Mouse (Mus musculus): Measurements from ENCODE around the gene Zfyve16. TPM values are rescaled to one million over a fixed set of nuclear protein-coding genes. Genes with fewer than 3 reads are reported as not detected.

Gene Zfyve16
- polyA plus RNA-seq, 1 experiment from 2014 or later, result 14.0 TPM

DNA sequence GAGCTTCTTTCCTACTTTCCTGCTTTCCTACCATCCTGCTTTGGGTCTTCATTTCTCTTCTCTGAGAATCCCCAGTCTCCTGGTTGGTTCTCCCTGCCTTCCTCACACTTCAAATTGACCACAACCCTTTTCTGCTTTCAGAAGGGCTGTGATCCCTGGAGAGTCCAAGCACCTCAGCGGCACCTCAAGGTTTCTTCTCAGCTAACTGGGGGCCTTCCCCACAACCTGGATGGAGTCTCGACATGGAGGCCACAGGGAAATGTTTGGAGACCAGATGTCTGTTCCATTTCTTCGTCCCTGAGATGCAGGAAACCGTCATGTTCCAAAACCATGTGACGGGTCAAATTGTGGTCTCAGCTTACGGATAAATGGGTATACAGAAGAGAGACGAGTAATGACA lies 83.8 kb downstream of the Zfyve16 start:
- H3K36me3 ChIP-seq, result no peaks in the 10 kb centered on the region
- no peaks in the 10 kb centered on the region for H3K4me1 ChIP-seq
- H3K4me3 ChIP-seq, result no peak overlapping the region
- no peaks in the 10 kb centered on the region for H3K9me3 ChIP-seq
- H3K9ac ChIP-seq (replicated peaks), result no peak overlapping the region
- no peak overlapping the region for H3K27ac ChIP-seq (replicated peaks)
- WGBS, result 90% methylated on average over 7 of the region's 7 CpGs
- no peak overlapping the region for H3K4me2 ChIP-seq (replicated peaks)
- H3K27me3 ChIP-seq, result no peaks in the 10 kb centered on the region
- no peak for ATAC-seq (ENCODE audit: low FRiP score, low read depth)

DNA sequence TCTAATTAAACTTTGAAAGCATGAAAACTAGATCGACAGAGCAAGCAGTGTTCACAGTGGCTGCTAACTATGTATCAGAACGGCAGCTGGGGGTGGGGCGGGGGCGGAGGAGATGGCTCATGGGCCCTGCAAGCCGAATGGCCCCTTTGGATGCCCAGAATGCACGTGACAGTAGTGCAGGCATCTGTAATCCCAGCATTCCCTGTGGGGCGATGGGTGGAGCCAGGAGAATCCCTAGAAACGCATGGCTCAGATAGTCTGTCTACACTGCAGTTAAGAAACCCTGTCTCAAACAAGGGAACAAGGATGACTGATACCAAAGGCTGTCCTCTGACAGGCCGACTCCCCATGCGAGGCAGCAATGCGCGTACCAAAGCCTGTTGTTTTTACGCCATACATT lies 90.4 kb downstream of the Zfyve16 start:
- Histone ChIP-seq H3K27me3 (no peaks in the 10 kb centered on the region), H3K36me3 (no peaks in the 10 kb centered on the region), H3K4me3 (no peak overlapping the region), H3K9ac (replicated peaks) (no peak overlapping the region), H3K27ac (replicated peaks) (no peak overlapping the region), H3K4me1 (no peaks in the 10 kb centered on the region), H3K9me3 (no peaks in the 10 kb centered on the region), H3K4me2 (replicated peaks) (no peak overlapping the region)
- 76% methylated on average over 13 of the region's 13 CpGs for WGBS
- no peak for ATAC-seq (ENCODE audit: low FRiP score, low read depth)

DNA sequence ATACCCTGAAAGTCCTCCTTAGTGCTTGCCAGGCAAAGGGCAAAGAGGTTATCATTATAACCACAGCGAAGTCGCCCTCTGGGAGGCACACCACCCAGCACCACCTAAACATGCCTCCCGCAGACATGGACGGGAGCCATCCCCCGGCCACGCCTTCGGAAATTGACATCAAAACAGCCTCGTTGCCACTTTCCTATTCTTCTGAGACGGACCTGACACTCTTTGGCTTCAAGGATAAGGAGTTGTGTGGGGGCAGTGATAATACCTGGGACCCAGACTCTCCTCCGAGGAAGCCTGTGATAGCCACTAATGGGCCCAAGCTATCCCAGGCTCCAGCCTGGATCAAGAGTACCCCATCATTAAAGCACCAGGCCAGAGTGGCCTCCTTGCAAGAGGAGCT lies 92.0 kb downstream of the Zfyve16 start:
- H3K4me2 ChIP-seq (replicated peaks), result no peak overlapping the region
- no peak for ATAC-seq (ENCODE audit: low FRiP score, low read depth)
- WGBS, result 89% methylated on average over 10 of the region's 10 CpGs
- no peaks in the 10 kb centered on the region for H3K27me3 ChIP-seq
- H3K9me3 ChIP-seq, result no peaks in the 10 kb centered on the region
- no peak overlapping the region for H3K9ac ChIP-seq (replicated peaks)
- no peaks in the 10 kb centered on the region for H3K36me3 ChIP-seq
- no peak overlapping the region for H3K4me3 ChIP-seq
- H3K4me1 ChIP-seq, result no peaks in the 10 kb centered on the region
- no peak overlapping the region for H3K27ac ChIP-seq (replicated peaks)

Other genes starting within 250 kb of the Zfyve16 start
- 0.76 and 1.4 TPM in 2 replicates for gene Gm20379, start 224.9 kb downstream of the Zfyve16 start, polyA plus RNA-seq (2016; fragmentation: Nextera tagmentation; extraction: Ambion mirVana)
- 15.3 and 15.8 TPM in 2 replicates for gene Dhfr, start 176.1 kb downstream of the Zfyve16 start, polyA plus RNA-seq (2016; fragmentation: Nextera tagmentation; extraction: Ambion mirVana)
- gene Msh3, start 175.9 kb downstream of the Zfyve16 start, polyA plus RNA-seq (2016; fragmentation: Nextera tagmentation; extraction: Ambion mirVana), result 31.5 and 33.7 TPM in 2 replicates
- gene Ankrd34b, start 105.0 kb downstream of the Zfyve16 start, polyA plus RNA-seq (2016; fragmentation: Nextera tagmentation; extraction: Ambion mirVana), result 0.26 and 0.34 TPM in 2 replicates
- 0.15 TPM in 1 of 2 replicates, not detected in the other for gene Fam151b, start 46.9 kb downstream of the Zfyve16 start, polyA plus RNA-seq (2016; fragmentation: Nextera tagmentation; extraction: Ambion mirVana)
- gene Spz1, start 45.3 kb upstream of the Zfyve16 start, polyA plus RNA-seq (2016; fragmentation: Nextera tagmentation; extraction: Ambion mirVana), result not detected in 2 replicates
- 12.5 and 12.7 TPM in 2 replicates for gene Serinc5, start 80.2 kb upstream of the Zfyve16 start, polyA plus RNA-seq (2016; fragmentation: Nextera tagmentation; extraction: Ambion mirVana)

All from midbrain, embryonic 12.5 days (tissue).